Mouse (Mus musculus) cerebellum, postnatal 10 days (tissue): ENCODE results near the gene Xaf1.

ENCODE experiments used
- DNase-seq, 2 experiments: peaks; one replicate each; pipeline ENCODE4 v3.0.0; 2021; ENCODE audit warnings: mixed read lengths in 2 of 2

Gene Xaf1

GRCm38 (mm10) chr11:72301334-72301733 lies at the start of gene Xaf1:
Gene Xaf1 (plus strand): TSS chr11:72301629.
- DNase-seq: no peak

GRCm38 (mm10) chr11:72255629-72256028 lies 45.8 kb upstream of the Xaf1 start:
- no peak for DNase-seq

GRCm38 (mm10) chr11:72256441-72256840 lies 45.0 kb upstream of the Xaf1 start:
- DNase-seq: no peak

- peak; percentile 47 to 65 for DNase-seq
Measured at GRCm38 (mm10) chr11:72265483-72265882, 35.9 kb upstream of the Xaf1 start.

GRCm38 (mm10) chr11:72266207-72266959 lies 35.0 kb upstream of the Xaf1 start:
- peak; percentile 84 to 87 for DNase-seq

GRCm38 (mm10) chr11:72266960-72267560 lies 34.4 kb upstream of the Xaf1 start, which contains the start of gene Slc13a5:
Gene Slc13a5 (minus strand): TSS chr11:72267222.
- DNase-seq: peak in 1 of 2 experiments; percentile 58

GRCm38 (mm10) chr11:72271761-72272160 lies 29.7 kb upstream of the Xaf1 start:
- DNase-seq: no peak

GRCm38 (mm10) chr11:72273341-72273740 lies 28.1 kb upstream of the Xaf1 start:
- peak; percentile 49 for DNase-seq

GRCm38 (mm10) chr11:72281143-72281851 lies 20.1 kb upstream of the Xaf1 start:
- DNase-seq: no peak

- DNase-seq: no peak
Measured at GRCm38 (mm10) chr11:72281852-72282400, 19.5 kb upstream of the Xaf1 start.

GRCm38 (mm10) chr11:72283486-72284224 lies 17.8 kb upstream of the Xaf1 start:
- DNase-seq: no peak

- no peak for DNase-seq
Measured at GRCm38 (mm10) chr11:72284532-72285182, 16.8 kb upstream of the Xaf1 start.

- DNase-seq: no peak
Measured at GRCm38 (mm10) chr11:72285971-72286480, 15.4 kb upstream of the Xaf1 start.

GRCm38 (mm10) chr11:72286651-72287050 lies 14.8 kb upstream of the Xaf1 start:
- DNase-seq: no peak

- no peak for DNase-seq
Measured at GRCm38 (mm10) chr11:72287126-72287525, 14.3 kb upstream of the Xaf1 start.

- no peak for DNase-seq
Measured at GRCm38 (mm10) chr11:72287543-72287942, 13.9 kb upstream of the Xaf1 start.

GRCm38 (mm10) chr11:72293116-72293515 lies 8.3 kb upstream of the Xaf1 start:
- no peak for DNase-seq

- peak; percentile 91 to 92 for DNase-seq
Measured at GRCm38 (mm10) chr11:72302230-72302629, 801 bp downstream of the Xaf1 start.

GRCm38 (mm10) chr11:72307461-72307860 lies 6.0 kb downstream of the Xaf1 start:
- no peak for DNase-seq

- no peak for DNase-seq
Measured at GRCm38 (mm10) chr11:72308982-72309381, 7.6 kb downstream of the Xaf1 start.

GRCm38 (mm10) chr11:72310491-72310890 lies 9.1 kb downstream of the Xaf1 start:
- DNase-seq: no peak
